Mouse (Mus musculus) small intestine, adult 2 months (tissue): ENCODE results near the gene Hinfp.

Source experiments
- CTCF ChIP-seq: fragments of 200-500 bp; IDR thresholded peaks from 2 replicates; pipeline ENCODE4 v1.5.1; 2012; ENCODE audit warnings: low read depth, mild to moderate bottlenecking, control low read depth, inconsistent platforms, low read length, moderate library complexity, mixed read lengths; ENCODE audit not compliant: insufficient replicate concordance, insufficient read length; ENCODE audit errors: extremely low read depth
- POLR2A ChIP-seq: fragments of 200-500 bp; IDR thresholded peaks from 2 replicates; pipeline ENCODE4 v1.6.1; 2012; ENCODE audit warnings: low read depth, mild to moderate bottlenecking, control low read depth, inconsistent platforms, low read length, moderate library complexity

GRCm38 (mm10) chr9:44332918-44333638 lies 27.6 kb upstream of the Hinfp start:
- TF ChIP-seq CTCF (no peak), POLR2A (no peak)
